Comparison of ENCODE assay signal across 11 mouse cellular contexts in genomic region chr2:31473941-31474340, GRCm38 (mm10). TPM values are rescaled to one million over a fixed set of nuclear protein-coding genes. Genes with fewer than 3 reads are reported as not detected.
DNase-seq lines count a peak whose midpoint lies in the region; ATAC-seq and TF ChIP-seq lines count a peak whose summit lies in the region.
"Had no signal": no experiment of that assay in that cellular context is flagged by ENCODE, and none has a peak within 500 bp of the region (broad histone marks: within the 10 kb centered on the region; RNA-seq: fewer than 3 reads in every experiment).

No protein-coding gene starts in this region.

- DNase-seq in layer of hippocampus, adult 2 months (ENCODE audit: low spot score in 2 of 2) = no peak
- no peak for DNase-seq in layer of hippocampus, adult 18-20 months (ENCODE audit: low spot score in 2 of 2)
- DNase-seq in 3T3-L1 (ENCODE audit: low read depth, low spot score) = peak; percentile 41
- DNase-seq in B cell, adult 2 months = peak; percentile 65 to 68
- DNase-seq in brain, embryonic 14.5 days (ENCODE audit: low read depth) = no peak
- no peak for DNase-seq in Muller cell, postnatal 12 days (ENCODE audit: inconsistent ontology term)
- DNase-seq: cerebellum, adult 9-11 months; right cerebral cortex, postnatal 25 days had no signal

- ATAC-seq in megakaryocyte, adult 5-6 weeks (ENCODE audit: poor library complexity, severe bottlenecking) = no peak
- ATAC-seq in erythroid progenitor cell, adult 5-6 weeks (replicated peaks; ENCODE audit: low FRiP score, poor library complexity, severe bottlenecking) = no peak

- no peak overlapping the region for H3K4me3 ChIP-seq in layer of hippocampus, adult 2 months
- H3K4me3 ChIP-seq: neural tube, embryonic 13.5 days had no signal

- TF ChIP-seq CTCF in layer of hippocampus, adult 2 months (conservative IDR thresholded peaks at IDR 0.05) = peak; percentile 70
- TF ChIP-seq CTCF in brain, embryonic 14.5 days (IDR thresholded peaks at IDR 0.05; ENCODE audit: borderline replicate concordance, extremely low read depth, insufficient read depth, insufficient read length) = peak; percentile 45; the same call in 1 of the 2 replicates

- no peak for TF ChIP-seq POLR2A in brain, embryonic 14.5 days (IDR thresholded peaks at IDR 0.05; ENCODE audit: borderline replicate concordance, extremely low read depth, insufficient read depth, insufficient read length, poor library complexity, severe bottlenecking)

- no peak overlapping the region for H3K27ac ChIP-seq in layer of hippocampus, adult 2 months
- H3K27ac ChIP-seq: neural tube, embryonic 13.5 days had no signal

RNA-seq across cellular contexts. Expression of gene Ass1, which starts 3.9 kb away (rescaled TPM):
- total RNA-seq in layer of hippocampus, adult 2 months (2021) = 10 to 100 TPM; 27.5 to 27.7 TPM
- total RNA-seq in layer of hippocampus, adult 18-20 months (2021) = 10 to 100 TPM; 33.8 to 40.5 TPM
- polyA plus RNA-seq in brain, embryonic 14.5 days (2012; rRNA removed) = 6.8 and 8.5 TPM in 2 replicates
- 137 and 147 TPM in 2 replicates for total RNA-seq in megakaryocyte, adult 5-6 weeks (2015)
- total RNA-seq in megakaryocyte, adult 5-6 weeks (2017) = 184 and 194 TPM in 2 replicates
- total RNA-seq in erythroid progenitor cell, adult 5-6 weeks (2015; ENCODE audit: low replicate concordance) = 5.0 and 15.1 TPM in 2 replicates
- total RNA-seq in erythroid progenitor cell, adult 5-6 weeks (2017; ENCODE audit: low replicate concordance) = 3.9 and 6.1 TPM in 2 replicates

Comparison
In these comparisons a context has a peak if more than half of its experiments do, and no peak if none do; other contexts are left out.
1. DNase-seq: peak in 3T3-L1 (single experiment) and B cell, adult 2 months (2 of 2); none in layer of hippocampus, adult 2 months (0 of 2), layer of hippocampus, adult 18-20 months (0 of 2), brain, embryonic 14.5 days (single experiment) and Muller cell, postnatal 12 days (single experiment).